ENCODE assay signal across 8 mouse cellular contexts in the genomic region with DNA sequence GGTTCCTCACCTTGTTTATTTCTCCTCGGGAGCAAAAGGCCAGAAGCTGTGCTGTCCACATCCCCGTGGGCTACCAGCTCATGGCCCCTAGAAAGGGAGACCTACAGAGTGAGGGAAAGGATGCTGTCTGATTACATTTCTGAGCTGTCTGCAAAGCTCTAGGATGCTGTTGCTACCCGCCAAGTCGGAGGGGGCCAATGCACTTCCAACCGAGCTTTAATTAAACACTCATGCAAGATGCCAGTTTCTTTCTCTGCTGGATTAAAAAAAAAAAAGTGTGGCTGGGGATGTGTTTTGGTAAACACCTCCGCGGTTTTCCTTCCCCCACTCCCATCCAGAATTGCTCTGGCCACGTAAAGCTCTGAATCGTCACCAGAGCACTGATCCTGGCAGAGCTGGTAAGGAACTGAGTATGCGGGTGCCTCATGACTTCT. TPM values are rescaled to one million over a fixed set of nuclear protein-coding genes. Genes with fewer than 3 reads are reported as not detected.
DNase-seq lines count a peak whose midpoint lies in the region; ATAC-seq lines count a peak whose summit lies in the region.

No protein-coding gene starts in this region.

- peaks cover 10% of the 10 kb centered on the region for H3K27me3 ChIP-seq in megakaryocyte, embryonic 14.5 days (replicated peaks)
- H3K27me3 ChIP-seq in neural tube, embryonic 15.5 days (replicated peaks) = peaks cover 4% of the 10 kb centered on the region; the same call in 1 of the 2 replicates

- no peaks in the 10 kb centered on the region for H3K9me3 ChIP-seq in megakaryocyte, embryonic 14.5 days
- H3K9me3 ChIP-seq in neural tube, embryonic 15.5 days (replicated peaks) = no peaks in the 10 kb centered on the region

- H3K4me2 ChIP-seq in neural tube, embryonic 15.5 days = peak overlapping the region; percentile 87

- no peak for ATAC-seq in megakaryocyte, adult 5-6 weeks (ENCODE audit: poor library complexity, severe bottlenecking)
- peak; percentile 84 for ATAC-seq in neural tube, embryonic 15.5 days (ENCODE audit: low FRiP score)

- peak overlapping the region; percentile 59 for H3K27ac ChIP-seq in neural tube, embryonic 15.5 days (replicated peaks)

- 5% methylated on average over 10 of the region's 10 CpGs for WGBS in neural tube, embryonic 15.5 days

- peak overlapping the region; percentile 89 for H3K4me3 ChIP-seq in megakaryocyte, embryonic 14.5 days (replicated peaks)
- H3K4me3 ChIP-seq in neural tube, embryonic 15.5 days (replicated peaks) = peak overlapping the region; percentile 60

- peak overlapping the region; percentile 56 for H3K9ac ChIP-seq in neural tube, embryonic 15.5 days (replicated peaks)

- no peaks in the 10 kb centered on the region for H3K36me3 ChIP-seq in megakaryocyte, embryonic 14.5 days (replicated peaks; ENCODE audit: low read length)
- no peaks in the 10 kb centered on the region for H3K36me3 ChIP-seq in neural tube, embryonic 15.5 days

- H3K4me1 ChIP-seq in megakaryocyte, embryonic 14.5 days = peaks cover 9% of the 10 kb centered on the region
- peaks cover 11% of the 10 kb centered on the region for H3K4me1 ChIP-seq in neural tube, embryonic 15.5 days

- DNase-seq in cerebellum, adult 11-12 months = peak; percentile 56
- DNase-seq in cerebellum, adult 9-11 months = no peak
- peak; percentile 34 to 37 for DNase-seq in left cerebral cortex, adult 8-10 months (ENCODE audit: low spot score in 2 of 2)
- DNase-seq in spleen, adult 18-20 months = no peak
- DNase-seq in T-cell, adult 2 months (ENCODE audit: low spot score) = no peak

RNA-seq across cellular contexts. Expression of gene Dync1i1, which starts 0.8 kb away (rescaled TPM):
- polyA plus RNA-seq in megakaryocyte, embryonic 14.5 days (2012; ENCODE audit: insufficient read depth, low replicate concordance) = 1.6 TPM in 1 of 2 replicates, not detected in the other
- not detected in 2 replicates for total RNA-seq in megakaryocyte, adult 5-6 weeks (2015)
- not detected in 2 replicates for total RNA-seq in megakaryocyte, adult 5-6 weeks (2017)
- 100 to 1,000 TPM; 114 to 143 (median 126) TPM for total RNA-seq in left cerebral cortex, adult 8-10 months (2022)
- polyA plus RNA-seq in neural tube, embryonic 15.5 days (2015; fragmentation: Nextera tagmentation; extraction: Ambion mirVana) = 42.9 and 46.2 TPM in 2 replicates

Comparison
In these comparisons a context has a peak if more than half of its experiments do, and no peak if none do; other contexts are left out.
1. DNase-seq: peak in cerebellum, adult 11-12 months (single experiment) and left cerebral cortex, adult 8-10 months (2 of 2); none in cerebellum, adult 9-11 months (single experiment), spleen, adult 18-20 months (0 of 2) and T-cell, adult 2 months (single experiment).
2. RNA of gene Dync1i1, which starts 0.8 kb away (total RNA-seq): 114 to 143 TPM in left cerebral cortex, adult 8-10 months; not detected in megakaryocyte, adult 5-6 weeks; every median in the first group is over 100 times any median in the second.